Mouse (Mus musculus): ENCODE measurements around the gene Gorab. TPM values are rescaled to one million over a fixed set of nuclear protein-coding genes. Genes with fewer than 3 reads are reported as not detected.

Gene Gorab
- polyA plus RNA-seq (2015; fragmentation: Nextera tagmentation; extraction: Ambion mirVana) = 29.6 and 29.7 TPM in 2 replicates

DNA sequence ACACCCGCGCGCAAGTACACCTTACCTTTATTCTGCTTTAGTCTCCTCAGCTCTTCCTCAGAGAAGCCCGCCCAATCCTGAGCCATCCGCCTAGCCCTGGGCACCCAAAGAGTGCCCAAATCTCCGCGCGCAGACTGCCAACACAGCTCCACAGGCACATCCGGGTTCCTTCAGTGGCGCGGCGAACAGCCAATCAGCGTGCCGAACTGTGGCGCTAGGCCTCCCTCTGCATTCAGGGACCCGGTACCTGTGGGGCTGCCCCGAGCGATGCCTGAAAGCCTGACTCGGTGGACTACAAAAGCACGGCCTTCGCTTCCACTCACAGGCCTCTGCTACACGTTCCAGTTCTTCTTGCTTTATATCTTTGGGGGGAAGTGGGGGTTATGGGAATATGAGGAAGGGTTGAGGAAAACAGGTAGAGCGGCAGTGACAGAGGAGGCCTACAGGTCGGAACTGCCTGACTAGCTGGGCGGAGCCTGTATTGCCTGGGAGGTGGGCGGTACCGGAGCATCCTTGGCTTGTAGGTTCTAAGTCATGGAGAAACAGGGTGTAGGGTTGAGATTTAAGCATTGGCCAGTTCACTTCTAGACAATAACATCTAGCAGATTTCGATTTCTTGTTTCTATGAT is at the start of gene Gorab:
Gene Gorab, minus strand, starts transcription at position 172 of the 629 bp plus-strand sequence.
- WGBS = under 1% methylated on average over 28 of the region's 28 CpGs
- Histone ChIP-seq H3K36me3 (no peaks in the 10 kb centered on the region), H3K4me3 (peak within 1 kb of the TSS; percentile 81), H3K9ac (peak within 1 kb of the TSS; percentile 66), H3K4me2 (peak within 1 kb of the TSS; percentile 66), H3K27ac (peak within 1 kb of the TSS; percentile 89), H3K27me3 (no peaks in the 10 kb centered on the region), H3K4me1 (peaks cover 12% of the 10 kb centered on the region), H3K9me3 (no peaks in the 10 kb centered on the region)
- peak; percentile 99 for ATAC-seq (ENCODE audit: insufficient number of reproducible peaks, low FRiP score, low TSS enrichment, low read depth)

DNA sequence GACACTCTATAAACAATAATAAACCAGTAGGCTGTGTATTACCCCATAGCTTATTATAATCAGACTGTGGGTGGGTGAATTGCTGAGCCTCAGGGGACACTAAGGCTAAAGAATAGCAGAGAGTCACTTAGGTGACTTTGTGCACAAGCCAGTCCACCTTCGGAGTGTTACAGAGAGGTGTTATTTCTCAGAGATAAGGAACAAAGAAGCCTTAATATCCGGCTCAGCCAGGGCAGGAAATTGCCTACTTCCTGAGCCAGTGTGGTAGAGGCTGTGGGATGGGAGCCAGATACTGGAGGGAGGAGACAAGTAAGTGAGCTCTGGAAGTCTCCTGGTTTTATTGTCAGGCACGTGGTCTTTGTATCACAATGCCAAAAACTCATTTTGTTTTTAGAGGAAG is 40.4 kb upstream of the Gorab start:
- H3K36me3 ChIP-seq = no peaks in the 10 kb centered on the region
- no peak overlapping the region for H3K9ac ChIP-seq
- no peaks in the 10 kb centered on the region for H3K9me3 ChIP-seq
- ATAC-seq (ENCODE audit: insufficient number of reproducible peaks, low FRiP score, low TSS enrichment, low read depth) = no peak
- no peaks in the 10 kb centered on the region for H3K27me3 ChIP-seq
- no peak overlapping the region for H3K4me3 ChIP-seq
- WGBS = 8% methylated on average over 3 of the region's 3 CpGs
- H3K27ac ChIP-seq = no peak overlapping the region
- H3K4me1 ChIP-seq = peaks cover 12% of the 10 kb centered on the region; the same call in 1 of the 2 replicates
- no peak overlapping the region for H3K4me2 ChIP-seq

DNA sequence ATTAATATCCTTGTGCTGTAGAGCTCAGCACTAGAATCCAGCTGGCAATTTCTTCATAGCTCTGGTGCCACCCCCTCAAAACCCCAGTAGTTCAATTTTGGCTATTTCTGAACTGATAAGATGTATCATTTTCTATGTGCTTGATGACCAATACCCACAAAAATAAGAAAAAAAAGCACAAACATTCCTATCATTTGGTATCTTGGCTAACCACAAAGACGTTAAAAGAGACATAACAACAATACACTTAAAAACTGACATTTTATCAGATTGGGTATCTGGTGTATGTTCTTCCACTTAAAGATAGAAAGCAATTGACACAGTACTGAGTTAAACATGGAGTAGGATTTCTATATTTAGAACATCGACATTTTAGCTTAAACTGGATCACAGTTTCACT is 35.5 kb upstream of the Gorab start:
- no peaks in the 10 kb centered on the region for H3K36me3 ChIP-seq
- ATAC-seq (ENCODE audit: insufficient number of reproducible peaks, low FRiP score, low TSS enrichment, low read depth) = no peak
- H3K9ac ChIP-seq = no peak overlapping the region
- H3K27ac ChIP-seq = no peak overlapping the region
- no peak overlapping the region for H3K4me3 ChIP-seq
- H3K4me1 ChIP-seq = peaks cover 11% of the 10 kb centered on the region; the same call in 1 of the 2 replicates
- H3K4me2 ChIP-seq = no peak overlapping the region
- H3K9me3 ChIP-seq = no peaks in the 10 kb centered on the region
- 75% methylated on average over 2 of the region's 2 CpGs for WGBS
- H3K27me3 ChIP-seq = no peaks in the 10 kb centered on the region

- Histone ChIP-seq H3K4me1 (peaks cover 19% of the 10 kb centered on the region), H3K27me3 (no peaks in the 10 kb centered on the region), H3K27ac (peak overlapping the region; percentile 65), H3K9ac (no peak overlapping the region), H3K9me3 (no peaks in the 10 kb centered on the region), H3K4me2 (no peak overlapping the region), H3K4me3 (no peak overlapping the region), H3K36me3 (no peaks in the 10 kb centered on the region)
- peak; percentile 80 for ATAC-seq (ENCODE audit: insufficient number of reproducible peaks, low FRiP score, low TSS enrichment, low read depth)
- 22% methylated on average over 8 of the region's 8 CpGs for WGBS
These were observed 20.1 kb upstream of the Gorab start for GRCm38 (mm10) chr1:163423467-163424014.

DNA sequence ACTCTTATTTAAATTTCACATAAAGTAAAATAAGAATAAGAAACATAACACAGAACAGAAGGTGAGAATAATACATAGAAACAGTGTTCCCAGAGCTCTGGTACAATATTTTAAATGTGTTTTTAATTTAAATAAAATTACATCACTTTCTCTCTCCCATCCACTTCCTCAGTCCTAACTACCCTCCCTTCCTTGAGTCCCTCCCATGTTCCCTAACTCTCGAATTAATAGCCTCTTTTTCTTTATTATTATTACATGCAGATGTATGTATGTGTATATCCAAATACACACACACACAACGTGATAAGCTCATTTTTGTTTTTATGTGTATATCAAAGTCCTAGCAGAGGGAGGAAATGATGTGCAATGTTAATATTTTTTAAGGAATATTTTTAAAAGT is 13.7 kb upstream of the Gorab start:
- H3K36me3 ChIP-seq = no peaks in the 10 kb centered on the region
- ATAC-seq (ENCODE audit: insufficient number of reproducible peaks, low FRiP score, low TSS enrichment, low read depth) = no peak
- no peak overlapping the region for H3K4me3 ChIP-seq
- 28% methylated on average over 2 of the region's 2 CpGs for WGBS
- H3K27ac ChIP-seq = no peak overlapping the region
- no peaks in the 10 kb centered on the region for H3K9me3 ChIP-seq
- H3K9ac ChIP-seq = no peak overlapping the region
- H3K27me3 ChIP-seq = no peaks in the 10 kb centered on the region
- H3K4me2 ChIP-seq = no peak overlapping the region
- no peaks in the 10 kb centered on the region for H3K4me1 ChIP-seq

DNA sequence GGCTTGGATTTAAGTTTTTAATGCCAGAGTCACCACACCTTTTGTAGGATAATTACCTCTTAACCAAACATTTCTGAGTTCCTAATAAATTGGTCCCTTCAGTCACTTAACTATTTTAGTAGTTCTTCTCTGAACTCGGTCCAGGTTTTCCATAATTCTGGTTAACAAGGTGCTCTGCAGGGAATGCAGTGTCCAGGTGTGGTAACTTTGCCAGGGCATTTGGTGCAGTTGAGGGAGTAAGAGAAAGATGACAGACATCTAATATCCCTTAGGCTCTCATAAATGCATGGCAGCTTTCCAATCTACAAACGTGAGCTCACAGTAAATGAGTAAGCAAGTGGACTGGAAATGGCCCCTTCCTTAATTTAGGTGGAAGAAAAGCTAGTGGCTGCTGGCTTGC is 10.7 kb upstream of the Gorab start:
- no peak for ATAC-seq (ENCODE audit: insufficient number of reproducible peaks, low FRiP score, low TSS enrichment, low read depth)
- H3K4me2 ChIP-seq = no peak overlapping the region
- H3K9me3 ChIP-seq = no peaks in the 10 kb centered on the region
- H3K4me1 ChIP-seq = no peaks in the 10 kb centered on the region
- H3K9ac ChIP-seq = no peak overlapping the region
- no peak overlapping the region for H3K4me3 ChIP-seq
- H3K27me3 ChIP-seq = no peaks in the 10 kb centered on the region
- no peak overlapping the region for H3K27ac ChIP-seq
- 28% methylated on average over 2 of the region's 2 CpGs for WGBS
- no peaks in the 10 kb centered on the region for H3K36me3 ChIP-seq

DNA sequence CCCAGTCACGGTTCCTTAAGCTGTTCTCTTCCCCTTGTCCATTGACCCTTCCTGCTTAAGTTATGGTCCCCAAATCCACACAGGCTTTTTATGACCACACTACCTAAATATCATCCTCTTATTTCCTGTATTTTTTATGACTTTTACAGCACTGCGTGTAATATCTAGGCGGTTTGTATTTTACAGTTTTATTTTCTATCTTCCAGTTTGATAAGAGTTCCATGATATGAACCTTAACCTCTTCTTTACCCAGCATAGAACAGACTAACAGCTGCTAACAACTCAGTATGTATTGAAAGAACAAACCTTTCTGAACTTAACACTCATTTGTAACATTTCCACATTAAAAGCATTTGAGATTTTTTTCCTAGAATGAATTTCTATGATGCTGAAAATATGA is 2.7 kb upstream of the Gorab start:
- Histone ChIP-seq H3K27ac (no peak overlapping the region), H3K4me1 (peaks cover 12% of the 10 kb centered on the region), H3K27me3 (no peaks in the 10 kb centered on the region), H3K4me3 (no peak overlapping the region), H3K9me3 (no peaks in the 10 kb centered on the region), H3K4me2 (no peak overlapping the region), H3K36me3 (no peaks in the 10 kb centered on the region), H3K9ac (no peak overlapping the region)
- ATAC-seq (ENCODE audit: insufficient number of reproducible peaks, low FRiP score, low TSS enrichment, low read depth) = no peak
- 72% methylated on average over 3 of the region's 3 CpGs for WGBS

DNA sequence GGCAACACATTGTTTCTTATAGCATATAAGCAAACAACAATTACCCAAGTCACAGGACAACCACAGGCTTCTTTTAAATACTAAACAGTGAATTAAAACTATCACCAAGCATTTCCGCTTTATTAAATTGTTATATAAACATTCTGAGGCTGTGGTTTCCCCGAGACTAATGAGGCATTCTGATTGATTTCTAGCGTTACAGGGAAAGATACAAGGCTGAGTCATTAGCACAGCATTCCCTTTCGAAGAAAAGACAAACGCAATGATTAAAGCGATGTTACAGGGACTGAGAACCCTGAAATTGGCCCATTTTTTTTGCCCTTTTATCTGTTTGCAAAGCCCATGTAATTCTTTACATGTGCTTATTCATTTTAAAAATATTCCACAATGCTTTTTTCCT is 12.1 kb downstream of the Gorab start:
- Histone ChIP-seq H3K36me3 (peaks cover 45% of the 10 kb centered on the region), H3K27ac (no peak overlapping the region), H3K4me3 (no peak overlapping the region), H3K9ac (no peak overlapping the region), H3K9me3 (no peaks in the 10 kb centered on the region), H3K4me2 (no peak overlapping the region), H3K27me3 (no peaks in the 10 kb centered on the region), H3K4me1 (no peaks in the 10 kb centered on the region)
- WGBS = 60% methylated on average over 6 of the region's 6 CpGs
- ATAC-seq (ENCODE audit: insufficient number of reproducible peaks, low FRiP score, low TSS enrichment, low read depth) = no peak

GRCm38 (mm10) chr1:163390044-163390443 is 13.4 kb downstream of the Gorab start:
- Histone ChIP-seq H3K9me3 (no peaks in the 10 kb centered on the region), H3K4me3 (no peak overlapping the region), H3K4me1 (no peaks in the 10 kb centered on the region), H3K36me3 (peaks cover 49% of the 10 kb centered on the region), H3K4me2 (no peak overlapping the region), H3K27me3 (no peaks in the 10 kb centered on the region), H3K27ac (no peak overlapping the region), H3K9ac (no peak overlapping the region)
- no peak for ATAC-seq (ENCODE audit: insufficient number of reproducible peaks, low FRiP score, low TSS enrichment, low read depth)
- 83% methylated on average over 4 of the region's 4 CpGs for WGBS

- 87% methylated on average over 9 of the region's 9 CpGs for WGBS
- H3K36me3 ChIP-seq = peaks cover 26% of the 10 kb centered on the region
- no peaks in the 10 kb centered on the region for H3K9me3 ChIP-seq
- H3K4me1 ChIP-seq = no peaks in the 10 kb centered on the region
- H3K4me2 ChIP-seq = no peak overlapping the region
- ATAC-seq (ENCODE audit: insufficient number of reproducible peaks, low FRiP score, low TSS enrichment, low read depth) = no peak
- no peak overlapping the region for H3K27ac ChIP-seq
- H3K4me3 ChIP-seq = no peak overlapping the region
- H3K27me3 ChIP-seq = no peaks in the 10 kb centered on the region
- no peak overlapping the region for H3K9ac ChIP-seq
These were observed 17.3 kb downstream of the Gorab start for GRCm38 (mm10) chr1:163386196-163386595.

DNA sequence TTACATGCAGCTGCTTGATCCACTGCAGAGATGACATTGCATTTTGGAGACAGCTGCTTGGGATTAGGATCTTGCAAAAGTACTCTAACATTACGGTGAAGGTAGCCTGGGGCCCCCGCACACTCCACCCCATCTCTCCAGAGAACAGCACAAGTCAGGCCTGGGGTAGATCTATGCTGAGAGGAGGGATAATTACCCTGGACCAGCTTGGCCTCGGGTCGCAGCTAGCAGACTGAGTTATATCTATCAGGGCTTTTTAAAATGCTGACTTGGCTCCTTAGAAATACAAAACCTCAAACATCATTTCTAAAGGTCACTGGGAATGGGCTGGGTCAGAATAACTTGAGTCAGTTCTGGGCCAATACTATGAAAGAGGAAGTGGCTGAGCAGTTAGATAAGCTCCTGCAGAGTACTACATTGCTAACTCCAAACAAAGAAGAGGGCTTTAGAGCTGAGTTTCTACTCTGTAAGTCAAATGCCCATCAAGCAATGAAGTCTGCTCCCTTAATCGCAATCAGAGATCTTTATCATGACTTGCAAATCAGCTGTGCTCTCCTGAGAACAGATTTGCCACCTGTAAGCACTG is 19.9 kb downstream of the Gorab start:
- Histone ChIP-seq H3K4me3 (no peak overlapping the region), H3K9ac (no peak overlapping the region), H3K4me1 (no peaks in the 10 kb centered on the region), H3K36me3 (peaks cover 23% of the 10 kb centered on the region), H3K27me3 (no peaks in the 10 kb centered on the region), H3K9me3 (no peaks in the 10 kb centered on the region), H3K27ac (no peak overlapping the region), H3K4me2 (no peak overlapping the region)
- 46% methylated on average over 5 of the region's 5 CpGs for whole genome bisulfite sequencing
- ATAC-seq (ENCODE audit: insufficient number of reproducible peaks, low FRiP score, low TSS enrichment, low read depth) = no peak

DNA sequence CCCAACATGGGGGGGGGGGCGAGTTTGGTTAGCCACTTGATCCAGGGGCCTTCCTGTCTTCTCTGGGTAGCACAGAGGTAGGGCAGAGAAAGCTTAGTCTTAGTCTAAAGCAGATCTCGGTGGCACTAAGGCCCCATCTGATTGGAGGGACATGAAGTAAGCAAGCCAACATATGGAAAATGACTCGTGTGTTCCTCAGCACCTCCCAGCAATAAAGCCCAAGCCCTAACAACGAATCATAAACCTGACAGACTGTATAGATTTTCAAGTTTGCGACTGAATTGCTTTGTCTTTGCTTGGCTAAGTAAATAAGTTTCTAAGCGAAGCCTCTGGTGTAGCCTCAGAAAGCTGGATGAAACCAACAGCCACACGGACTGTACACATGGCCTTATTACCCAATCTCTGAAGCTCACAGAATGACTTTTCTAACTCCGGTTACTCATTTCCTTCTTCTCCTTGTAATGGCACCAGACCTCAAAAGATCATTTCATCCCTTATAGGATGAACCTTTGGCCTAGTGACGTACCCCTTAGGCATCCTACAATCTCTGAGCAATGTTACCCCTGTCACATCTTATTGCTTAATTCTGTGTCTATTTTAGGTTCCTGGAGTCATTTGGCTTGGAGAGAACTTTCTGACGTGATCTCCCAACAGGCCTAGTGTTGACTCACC is 21.3 kb downstream of the Gorab start:
- Histone ChIP-seq H3K9me3 (no peaks in the 10 kb centered on the region), H3K27me3 (no peaks in the 10 kb centered on the region), H3K9ac (no peak overlapping the region), H3K36me3 (peaks cover 16% of the 10 kb centered on the region), H3K4me1 (no peaks in the 10 kb centered on the region), H3K27ac (no peak overlapping the region), H3K4me2 (no peak overlapping the region), H3K4me3 (no peak overlapping the region)
- no peak for ATAC-seq (ENCODE audit: insufficient number of reproducible peaks, low FRiP score, low TSS enrichment, low read depth)
- 73% methylated on average over 10 of the region's 10 CpGs for WGBS

Measured in limb, embryonic 15.5 days (tissue).